Mouse (Mus musculus) limb, embryonic 13.5 days (tissue): ENCODE measurements around the gene Bik. TPM values are rescaled to one million over a fixed set of nuclear protein-coding genes. Genes with fewer than 3 reads are reported as not detected.

Experiments used
- microRNA-seq: library from miRNA; unstranded; fragments of <30 nt; microRNA quantifications from one replicate; pipeline ENCODE4, GENCODE M21; 2016
- polyA plus RNA-seq: library from polyadenylated mRNA; unstranded; fragments of >200 nt; fragmentation: Nextera tagmentation; extraction: Ambion mirVana; gene quantifications from 2 replicates; pipeline ENCODE4 v1.2.1, GENCODE M21; 2015

Bik gene
- polyA plus RNA-seq, 1 experiment from 2014 or later = 3.5 TPM

Small RNAs within 50 kb of the gene (microRNA-seq; reads per million reads assigned to microRNA genes)
- not detected for gene Gm24575

Other genes starting within 250 kb of the Bik start
- 52.8 and 52.9 TPM in 2 replicates for gene Arfgap3, start 176.6 kb upstream of the Bik start, polyA plus RNA-seq
- 51.8 and 53.3 TPM in 2 replicates for gene Pacsin2, start 62.3 kb upstream of the Bik start, polyA plus RNA-seq
- gene Ttll1, start 16.0 kb upstream of the Bik start, polyA plus RNA-seq = 23.4 and 25.1 TPM in 2 replicates
- gene Tspo, start 36.7 kb downstream of the Bik start, polyA plus RNA-seq = 40.4 and 41.9 TPM in 2 replicates
- gene Mcat, start 36.9 kb downstream of the Bik start, polyA plus RNA-seq = 39.4 and 41.6 TPM in 2 replicates
- gene Ttll12, start 68.3 kb downstream of the Bik start, polyA plus RNA-seq = 39.7 and 43.4 TPM in 2 replicates
- gene Scube1, start 198.2 kb downstream of the Bik start, polyA plus RNA-seq = 18.5 and 22.0 TPM in 2 replicates